Mouse (Mus musculus): Measurements from ENCODE around the gene Tmem9.

The Tmem9 gene

DNA sequence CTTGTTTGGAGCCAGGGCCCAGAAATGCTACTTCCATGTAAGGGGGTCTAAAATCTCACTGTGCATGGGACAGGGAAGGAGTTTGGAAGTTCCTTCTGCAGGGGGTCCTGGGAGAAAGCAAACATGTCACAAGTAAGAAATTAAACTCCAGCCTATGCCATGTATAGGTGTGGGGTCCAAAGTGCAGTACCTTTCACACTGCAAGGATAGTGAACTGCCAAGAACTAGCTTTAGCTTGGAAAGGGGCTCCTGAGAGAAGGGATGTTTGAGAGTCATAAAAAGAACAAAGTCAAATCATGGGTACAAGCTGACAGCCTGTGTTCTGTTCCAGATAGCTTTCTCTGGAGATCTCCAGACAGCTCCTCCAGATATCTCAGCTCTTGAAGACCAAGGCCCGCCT, 73.2 kb downstream of the Tmem9 start:
- DNase-seq (ENCODE audit: low read depth in 2 of 2, low spot score in 2 of 2): no peak

Measured in CD8-positive naive resting alpha-beta T cell, adult 2 months (primary cell).